Mouse (Mus musculus) intestine, embryonic 14.5 days (tissue): Measurements from ENCODE around the gene Tnmd. TPM values are rescaled to one million over a fixed set of nuclear protein-coding genes. Genes with fewer than 3 reads are reported as not detected.

ENCODE experiments used
- ATAC-seq: fragments of 200-750 bp; cut with Nextera tagmentation; replicated peaks from 2 replicates; pipeline ENCODE4 v1.8.0; 2017; ENCODE audit warnings: low read depth, moderate number of reproducible peaks, moderate TSS enrichment, moderate library complexity; ENCODE audit not compliant: low FRiP score, low TSS enrichment
- DNase-seq: peaks from one replicate; pipeline ENCODE4 v3.0.0-alpha.2; 2018; ENCODE audit warnings: low spot score
- H3K27ac ChIP-seq: fragments of 300-500 bp; sonication (generic); 2 replicates; pipeline ENCODE4 v1.5.1; 2014; ENCODE audit warnings: low read depth, mild to moderate bottlenecking, control low read depth
- H3K27me3 ChIP-seq: fragments of 300-500 bp; sonication (generic); replicated peaks from 2 replicates; pipeline ENCODE4 v1.6.1; 2014; ENCODE audit warnings: low read length, control low read depth; ENCODE audit not compliant: control insufficient read depth, insufficient read depth
- H3K36me3 ChIP-seq: fragments of 300-500 bp; sonication (generic); 2 replicates; pipeline ENCODE4 v1.6.1; 2014; ENCODE audit warnings: low read length, control low read depth; ENCODE audit not compliant: control insufficient read depth, insufficient read depth
- H3K4me1 ChIP-seq: fragments of 300-500 bp; sonication (generic); replicated peaks from 2 replicates; pipeline ENCODE4 v1.6.1; 2014; ENCODE audit warnings: low read length, control low read depth, mixed read lengths; ENCODE audit not compliant: control insufficient read depth, insufficient read depth
- H3K4me2 ChIP-seq: fragments of 300-500 bp; sonication (generic); 2 replicates; pipeline ENCODE4 v1.6.1; 2014; ENCODE audit warnings: low read length
- H3K4me3 ChIP-seq: fragments of 300-500 bp; sonication (generic); 2 replicates; pipeline ENCODE4 v1.5.1; 2014; ENCODE audit warnings: low read depth, low read length, control low read depth, mixed read lengths
- H3K9ac ChIP-seq: fragments of 300-500 bp; sonication (generic); 2 replicates; pipeline ENCODE4 v1.6.1; 2014; ENCODE audit warnings: mild to moderate bottlenecking, low read length
- H3K9me3 ChIP-seq: fragments of 300-500 bp; sonication (generic); 2 replicates; pipeline ENCODE4 v1.6.1; 2016; ENCODE audit warnings: low read length, control low read depth; ENCODE audit not compliant: control insufficient read depth
- WGBS: fragments of 180-500 bp; shearing (Covaris S2); extraction: QIAGEN DNeasy Blood & Tissue Kit; methylation state at CpG from one replicate; pipeline ENCODE4 v1.1.7; 2014; 5-methylcytosine and 5-hydroxymethylcytosine counted together
- polyA plus RNA-seq: library from polyadenylated mRNA; unstranded; fragments of >200 nt; fragmentation: Nextera tagmentation; extraction: Ambion mirVana; gene quantifications from 2 replicates; pipeline ENCODE4 v1.2.1, GENCODE M21; 2014

The Tnmd gene
- polyA plus RNA-seq, result 2.5 and 2.6 TPM in 2 replicates

GRCm38 (mm10) chrX:133850680-133851079, at the start of gene Tnmd:
TSS of gene Tnmd (plus strand) at chrX:133850980.
- H3K4me2 ChIP-seq, result no peak within 1 kb of the TSS
- no peak within 1 kb of the TSS for H3K27ac ChIP-seq
- 77% methylated on average over 5 of the region's 5 CpGs for WGBS

DNA sequence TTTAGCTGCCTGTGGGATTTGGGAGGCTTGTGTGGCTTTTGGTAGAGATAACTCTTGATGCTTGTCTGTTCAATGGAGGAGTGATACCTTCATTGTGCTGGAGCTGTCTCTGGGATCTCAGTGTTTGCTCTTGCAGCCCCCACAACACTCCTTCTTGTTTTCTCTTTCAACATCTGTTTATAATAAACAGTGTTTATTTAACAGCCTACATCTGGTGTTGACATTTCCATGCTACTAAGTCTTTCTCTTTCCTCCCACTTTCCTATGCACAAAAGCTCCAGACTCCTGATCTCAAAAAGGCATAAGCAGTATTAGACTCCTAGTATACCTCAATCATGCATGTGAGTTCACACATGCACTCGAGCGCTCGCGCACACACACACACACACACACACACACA, 2.9 kb downstream of the Tnmd start:
- Histone ChIP-seq H3K9ac (no peak overlapping the region), H3K4me2 (no peak overlapping the region), H3K36me3 (no peaks in the 10 kb centered on the region), H3K4me1 (no peaks in the 10 kb centered on the region), H3K27ac (no peak overlapping the region), H3K9me3 (no peaks in the 10 kb centered on the region), H3K27me3 (no peaks in the 10 kb centered on the region), H3K4me3 (no peak overlapping the region)
- DNase-seq, result no peak
- ATAC-seq, result no peak
- 84% methylated on average over 4 of the region's 4 CpGs for WGBS

More at GRCm38 (mm10) chrX:133850680-133851079, at the start of gene Tnmd:
- Histone ChIP-seq H3K9ac (no peak within 1 kb of the TSS), H3K9me3 (no peaks in the 10 kb centered on the region), H3K4me3 (no peak within 1 kb of the TSS), H3K27me3 (no peaks in the 10 kb centered on the region), H3K4me1 (no peaks in the 10 kb centered on the region), H3K36me3 (no peaks in the 10 kb centered on the region)
- DNase-seq, result no peak
- no peak for ATAC-seq

DNA sequence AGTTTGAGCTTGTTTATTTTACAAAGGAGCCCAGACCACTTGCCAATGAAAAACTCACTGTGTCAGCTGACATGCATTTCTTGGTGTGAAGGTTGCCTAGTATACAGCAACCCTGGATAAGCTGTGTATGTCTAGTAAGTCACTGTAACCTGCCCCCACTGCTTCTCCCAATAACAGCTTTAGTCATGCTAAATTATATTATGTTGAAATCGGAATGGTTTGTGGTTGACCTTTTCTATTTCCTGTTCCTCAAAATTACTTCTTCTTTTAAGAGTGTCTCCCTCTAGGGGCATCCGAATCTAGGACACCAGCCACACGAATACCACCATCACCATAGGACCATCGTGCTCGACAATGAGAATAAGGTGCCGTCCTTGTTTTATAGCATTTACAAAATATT, 19.0 kb downstream of the Tnmd start:
- Histone ChIP-seq H3K4me3 (no peak overlapping the region), H3K4me2 (no peak overlapping the region), H3K9me3 (no peaks in the 10 kb centered on the region), H3K4me1 (no peaks in the 10 kb centered on the region), H3K27me3 (no peaks in the 10 kb centered on the region), H3K27ac (no peak overlapping the region), H3K36me3 (no peaks in the 10 kb centered on the region), H3K9ac (no peak overlapping the region)
- ATAC-seq (no peak), DNase-seq (no peak)
- WGBS, result 90% methylated on average over 6 of the region's 6 CpGs

DNA sequence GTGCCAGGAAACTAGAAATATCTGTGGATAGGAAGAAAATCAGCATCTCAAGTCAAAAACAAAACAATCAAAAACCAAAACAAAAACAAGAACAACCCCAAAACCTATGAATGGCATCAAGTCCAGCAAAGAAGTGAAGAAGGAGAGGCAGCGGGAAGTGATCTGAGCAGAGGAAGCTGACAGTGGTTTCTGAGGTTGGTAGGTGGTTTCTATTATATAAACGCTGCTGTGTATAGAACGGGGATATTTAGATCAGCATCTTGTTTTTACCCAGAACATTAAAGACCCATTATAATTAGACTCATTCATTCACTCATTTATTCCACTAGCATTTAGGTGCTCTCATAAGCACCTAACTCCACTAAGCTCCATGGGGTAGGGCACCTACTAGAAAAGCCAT, 36.5 kb downstream of the Tnmd start:
- no peak for DNase-seq
- H3K4me1 ChIP-seq, result no peaks in the 10 kb centered on the region
- no peak overlapping the region for H3K27ac ChIP-seq
- 91% methylated on average over 3 of the region's 3 CpGs for WGBS
- no peak overlapping the region for H3K4me3 ChIP-seq
- no peaks in the 10 kb centered on the region for H3K9me3 ChIP-seq
- ATAC-seq, result no peak
- no peaks in the 10 kb centered on the region for H3K27me3 ChIP-seq
- no peak overlapping the region for H3K9ac ChIP-seq
- H3K36me3 ChIP-seq, result no peaks in the 10 kb centered on the region
- H3K4me2 ChIP-seq, result no peak overlapping the region

DNA sequence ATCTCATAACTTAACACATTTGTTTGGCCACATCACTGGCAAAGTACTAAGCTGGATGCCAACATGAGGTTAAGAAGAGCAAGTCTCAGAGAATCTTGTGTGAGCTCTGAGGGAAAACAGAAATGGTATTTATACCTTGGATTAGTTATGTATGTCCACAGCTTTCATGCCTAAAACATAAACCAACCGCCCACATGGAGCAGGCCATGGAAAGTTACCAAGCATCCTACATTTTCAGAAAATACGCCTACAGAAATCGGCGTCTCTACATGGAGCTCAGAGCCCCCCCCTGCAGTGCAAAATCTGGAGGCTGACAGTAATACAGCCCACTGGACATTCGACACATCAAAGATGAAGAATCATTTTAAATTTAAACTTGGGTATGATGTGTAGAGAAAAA, 37.3 kb downstream of the Tnmd start:
- Histone ChIP-seq H3K4me2 (no peak overlapping the region), H3K27ac (no peak overlapping the region), H3K36me3 (no peaks in the 10 kb centered on the region), H3K9ac (no peak overlapping the region), H3K27me3 (no peaks in the 10 kb centered on the region), H3K4me3 (no peak overlapping the region), H3K9me3 (no peaks in the 10 kb centered on the region), H3K4me1 (no peaks in the 10 kb centered on the region)
- 90% methylated on average over 5 of the region's 5 CpGs for WGBS
- DNase-seq (no peak), ATAC-seq (no peak)

GRCm38 (mm10) chrX:133898014-133898542, 47.3 kb downstream of the Tnmd start, which contains the start of gene Tspan6:
TSS of gene Tspan6 (minus strand) at chrX:133898429.
- Histone ChIP-seq H3K4me1 (no peaks in the 10 kb centered on the region), H3K4me2 (peak within 1 kb of the TSS; percentile 52), H3K27ac (no peak within 1 kb of the TSS), H3K27me3 (no peaks in the 10 kb centered on the region), H3K36me3 (peaks cover 14% of the 10 kb centered on the region; the same call in 1 of the 2 replicates), H3K9ac (peak within 1 kb of the TSS; percentile 66), H3K9me3 (no peaks in the 10 kb centered on the region), H3K4me3 (peak within 1 kb of the TSS; percentile 54)
- WGBS, result 19% methylated on average over 33 of the region's 33 CpGs
- ATAC-seq, result peak; percentile 87
- peak; percentile 89 for DNase-seq

GRCm38 (mm10) chrX:133908261-133908660, 57.5 kb downstream of the Tnmd start, which contains the start of gene Srpx2:
TSS of gene Srpx2 (plus strand) at chrX:133908426.
- ATAC-seq (no peak), DNase-seq (no peak)
- H3K27ac ChIP-seq, result no peak within 1 kb of the TSS; the same call in 1 of the 2 replicates
- H3K27me3 ChIP-seq, result no peaks in the 10 kb centered on the region
- no peak within 1 kb of the TSS for H3K9ac ChIP-seq
- H3K4me1 ChIP-seq, result no peaks in the 10 kb centered on the region
- WGBS, result 29% methylated on average over 3 of the region's 3 CpGs
- no peaks in the 10 kb centered on the region for H3K9me3 ChIP-seq
- H3K4me3 ChIP-seq, result peak within 1 kb of the TSS; percentile 4; the same call in 1 of the 2 replicates
- H3K36me3 ChIP-seq, result no peaks in the 10 kb centered on the region
- H3K4me2 ChIP-seq, result peak within 1 kb of the TSS; percentile 31; the same call in 1 of the 2 replicates

GRCm38 (mm10) chrX:133911397-133912103, 60.8 kb downstream of the Tnmd start:
- Histone ChIP-seq H3K4me1 (no peaks in the 10 kb centered on the region), H3K36me3 (no peaks in the 10 kb centered on the region), H3K4me3 (no peak overlapping the region), H3K4me2 (no peak overlapping the region), H3K9ac (no peak overlapping the region), H3K27me3 (no peaks in the 10 kb centered on the region), H3K27ac (peak overlapping the region; percentile 36), H3K9me3 (no peaks in the 10 kb centered on the region)
- ATAC-seq, result no peak
- DNase-seq, result no peak
- 33% methylated on average over 10 of the region's 10 CpGs for WGBS
